22 mouse cellular contexts compared by ENCODE assay signal in genomic region chr1:106959981-106960380, GRCm38 (mm10). TPM values are rescaled to one million over a fixed set of nuclear protein-coding genes. Genes with fewer than 3 reads are reported as not detected.
"Had no signal": no experiment of that assay in that cellular context is flagged by ENCODE, and none has a peak within 500 bp of the region (broad histone marks: within the 10 kb centered on the region; RNA-seq: fewer than 3 reads in every experiment).

No protein-coding gene starts in this region.

- DNase-seq: retina, postnatal 1 day; right cerebral cortex, adult 18-20 months; right cerebral cortex, postnatal 14 days; right cerebral cortex, postnatal 25 days; right cerebral cortex, postnatal 4 days; spleen, adult 18-20 months; thymus, adult 18-20 months; thymus, adult 2 months; thymus, postnatal 14 days; thymus, postnatal 25 days; thymus, postnatal 36 days; thymus, postnatal 4 days had no signal

RNA-seq across cellular contexts. Expression of gene Serpinb13, which starts 20.8 kb away (rescaled TPM):
- total RNA-seq: neutrophil, adult 5-6 weeks had no signal
- polyA plus RNA-seq: neural tube, embryonic 13.5 days; neural tube, embryonic 14.5 days; neural tube, embryonic 15.5 days; small intestine, adult 2 months; spleen, adult 2 months; stomach, embryonic 14.5 days; stomach, embryonic 15.5 days; testis, adult 2 months; urinary bladder, adult 2 months had no signal

RNA-seq across cellular contexts. Expression of gene Serpinb12, which starts 25.7 kb away (rescaled TPM):
- total RNA-seq: neutrophil, adult 5-6 weeks had no signal
- polyA plus RNA-seq: small intestine, adult 2 months; spleen, adult 2 months; testis, adult 2 months had no signal
